Mouse (Mus musculus) lung, adult 18-20 months (tissue): Measurements from ENCODE around the gene Rcan1.
A peak's percentile ranks its signal among the peaks of the same experiment; 100 is the strongest.

Experiments
- DNase-seq, 2 experiments: peaks; one replicate each; pipeline ENCODE4 v3.0.0; 2022; ENCODE audit warnings: mixed read lengths in 2 of 2

Rcan1 gene

DNA sequence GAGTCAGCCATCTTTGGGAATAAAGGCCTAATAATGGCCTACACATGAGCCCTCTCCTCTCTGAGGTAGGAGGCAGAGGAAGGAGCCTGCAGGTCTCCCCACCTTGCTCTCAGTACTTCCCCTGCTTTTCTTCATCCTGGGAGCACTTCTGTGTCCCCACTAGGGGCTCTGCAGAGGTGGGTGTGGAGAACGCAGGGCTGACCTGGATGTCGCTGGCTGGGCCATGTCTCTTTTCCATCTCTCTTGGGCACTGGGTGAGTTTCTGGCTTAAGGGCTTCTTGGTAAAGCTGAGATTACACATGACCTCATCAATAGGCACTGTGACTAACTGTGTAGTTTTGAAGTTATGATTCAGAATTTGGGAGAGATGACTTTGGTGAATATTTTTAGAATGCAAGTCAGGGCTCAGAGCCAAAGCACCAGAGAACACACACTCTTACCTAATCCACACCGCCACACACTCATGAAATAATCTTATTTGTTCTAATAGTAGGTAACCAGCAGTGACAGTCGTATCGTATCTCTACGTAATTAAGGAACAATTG lies 72.0 kb downstream of the Rcan1 start:
- peak in 1 of 2 experiments; percentile 63 for DNase-seq

DNA sequence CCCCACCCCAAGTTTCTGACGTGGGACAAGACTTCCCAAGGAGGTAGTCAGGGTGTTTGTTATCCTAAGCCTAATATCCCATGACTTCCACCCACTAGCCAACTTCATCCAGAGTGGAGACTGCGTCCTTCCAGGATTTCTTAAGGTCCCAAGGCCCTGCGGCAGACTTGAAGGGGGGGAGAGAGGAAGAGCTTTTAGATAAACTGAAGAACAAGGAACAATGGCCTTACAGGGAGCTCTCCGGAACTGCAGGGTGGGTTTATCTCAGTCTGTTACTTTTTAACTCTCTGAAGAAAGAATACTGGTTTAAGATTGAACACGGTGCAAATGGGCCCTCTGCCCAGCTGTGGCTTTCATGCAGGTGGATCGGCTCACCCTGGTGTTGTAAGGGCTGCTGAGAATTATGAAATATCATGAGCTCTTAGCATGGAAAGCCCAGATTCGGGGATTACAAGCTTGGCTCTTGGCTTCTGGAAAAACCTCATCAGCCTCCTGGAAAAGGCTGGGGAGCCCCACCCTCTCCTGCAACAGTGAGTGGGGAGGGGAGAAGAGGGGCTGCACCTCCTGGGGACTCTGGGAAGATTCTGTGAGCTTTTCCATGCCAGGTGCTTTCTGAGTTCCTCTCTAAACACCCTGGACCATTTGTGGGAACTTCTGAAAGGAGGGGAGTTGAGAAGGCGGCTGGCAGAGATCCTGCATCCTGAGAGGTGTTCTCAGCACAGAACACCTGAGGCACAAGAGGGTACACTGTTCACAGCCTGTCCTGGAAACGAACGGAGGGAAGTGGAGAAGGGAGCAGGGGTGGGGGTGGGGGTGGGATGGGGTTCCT lies 72.7 kb downstream of the Rcan1 start:
- peak; percentile 57 to 82 for DNase-seq

DNA sequence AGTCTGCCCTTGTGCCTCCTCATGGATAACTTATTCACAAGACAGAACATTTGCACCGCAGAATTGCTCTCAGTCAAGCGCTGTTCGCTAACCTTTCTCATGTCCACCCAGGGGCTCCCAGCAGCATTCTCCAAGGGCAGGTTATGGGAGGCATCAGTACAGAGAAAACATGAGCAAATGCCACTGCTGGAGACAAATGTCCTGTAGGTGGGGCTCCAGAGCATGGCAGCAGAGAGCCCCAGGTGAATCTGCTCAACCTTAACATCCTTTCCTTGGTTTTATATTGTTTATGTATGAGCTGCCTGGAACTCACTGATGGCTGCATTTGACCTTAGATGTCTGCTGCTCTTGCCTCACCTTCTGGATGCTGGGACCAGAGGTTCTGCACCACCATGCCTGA lies 76.9 kb downstream of the Rcan1 start:
- DNase-seq = no peak

DNA sequence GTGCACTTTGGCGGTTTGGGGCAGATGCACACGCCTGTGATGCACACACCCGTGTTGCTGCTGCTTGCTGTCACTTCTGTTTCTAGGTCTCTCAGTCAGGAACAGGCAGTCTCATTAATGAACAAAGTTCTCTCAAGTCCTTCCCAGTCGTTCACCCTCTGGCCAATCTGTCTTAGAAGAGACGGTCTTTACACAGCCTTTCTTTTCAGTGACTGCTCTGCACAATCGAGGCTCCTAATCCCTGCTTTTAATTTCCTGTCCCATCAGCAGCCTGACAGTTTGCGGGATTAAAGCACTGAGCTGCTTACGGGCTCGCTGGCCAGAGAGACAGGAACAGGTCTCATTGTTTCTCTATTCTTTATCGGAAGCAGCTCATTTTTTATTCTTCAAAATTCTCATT lies 83.0 kb downstream of the Rcan1 start:
- DNase-seq = no peak

DNA sequence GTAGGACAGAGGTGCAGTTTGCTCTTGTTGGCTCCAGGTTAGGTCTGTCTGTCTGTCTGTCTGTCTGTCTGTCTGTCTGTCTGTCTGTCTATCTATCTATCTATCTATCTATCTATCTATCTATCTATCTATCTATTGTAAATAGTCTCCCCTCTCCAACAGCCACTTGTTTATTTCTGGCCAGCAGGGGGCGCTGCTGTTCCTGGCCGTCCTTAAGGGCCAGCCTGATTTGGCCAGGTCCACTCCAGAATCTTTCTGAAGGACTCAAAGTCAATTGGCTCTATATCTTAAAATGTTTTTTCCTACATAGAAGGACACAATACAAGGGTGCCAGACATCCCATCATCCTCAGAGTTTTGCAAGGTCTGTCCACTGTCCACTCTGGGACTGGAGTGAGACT lies 85.6 kb downstream of the Rcan1 start:
- peak; percentile 62 to 75 for DNase-seq

DNA sequence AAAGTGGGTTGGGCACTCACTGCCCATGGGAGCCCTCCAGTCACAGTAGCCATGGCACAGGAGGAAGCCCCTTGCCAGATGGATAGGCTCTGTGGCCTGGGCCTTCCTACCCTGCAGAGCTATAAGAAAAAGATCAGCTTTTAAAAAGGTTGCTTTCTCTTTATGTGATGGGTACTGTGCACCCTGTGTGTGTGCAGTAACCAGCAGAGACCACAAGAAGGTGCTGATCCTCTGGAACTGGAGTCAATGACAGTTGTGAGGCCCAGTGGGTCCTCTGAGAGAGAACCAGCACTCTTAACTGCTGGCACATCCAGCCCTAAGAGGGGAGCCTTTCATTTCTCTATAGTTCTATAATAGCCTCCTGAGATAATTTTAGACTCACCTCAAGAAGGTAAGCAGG lies 87.3 kb downstream of the Rcan1 start:
- no peak for DNase-seq

DNA sequence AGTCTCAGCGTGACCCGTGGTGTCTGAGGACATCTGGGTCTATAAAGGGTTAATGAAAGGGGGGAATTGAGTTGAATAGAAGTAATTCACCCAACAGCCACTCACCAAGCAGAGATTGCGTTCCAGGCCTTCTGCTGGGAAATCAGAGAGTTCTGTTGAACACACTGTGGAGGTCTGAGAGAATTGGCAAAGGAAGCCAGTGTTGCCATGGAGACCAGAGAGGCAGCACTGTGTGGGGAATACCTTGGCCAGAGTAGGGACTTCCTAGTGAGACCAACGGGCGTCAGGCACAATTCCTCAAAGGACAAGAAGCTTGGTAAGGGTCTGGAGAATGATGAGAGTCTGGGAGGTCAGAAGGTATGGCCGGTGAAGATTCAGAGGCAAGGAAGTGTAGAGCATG lies 88.2 kb downstream of the Rcan1 start:
- no peak for DNase-seq

DNA sequence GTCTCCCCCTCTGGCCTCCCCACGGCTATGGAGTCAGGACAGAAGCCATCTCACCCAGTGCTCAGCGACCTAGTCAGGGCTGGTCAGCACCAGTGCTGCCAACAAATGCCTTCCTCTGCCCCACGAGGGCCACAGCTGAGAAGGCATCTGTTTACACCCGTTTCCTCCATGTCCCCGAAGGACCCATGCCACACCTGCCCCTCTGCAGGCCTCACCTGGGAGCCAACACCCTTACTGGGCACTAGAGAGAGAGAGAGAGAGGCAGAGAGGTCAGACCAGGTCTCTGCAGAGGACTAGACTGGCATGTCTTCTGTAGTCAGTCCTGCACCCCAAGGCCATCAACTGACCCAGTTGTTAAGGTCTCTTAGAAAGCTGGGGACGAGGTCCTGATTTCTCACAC lies 89.6 kb downstream of the Rcan1 start:
- DNase-seq = no peak

DNA sequence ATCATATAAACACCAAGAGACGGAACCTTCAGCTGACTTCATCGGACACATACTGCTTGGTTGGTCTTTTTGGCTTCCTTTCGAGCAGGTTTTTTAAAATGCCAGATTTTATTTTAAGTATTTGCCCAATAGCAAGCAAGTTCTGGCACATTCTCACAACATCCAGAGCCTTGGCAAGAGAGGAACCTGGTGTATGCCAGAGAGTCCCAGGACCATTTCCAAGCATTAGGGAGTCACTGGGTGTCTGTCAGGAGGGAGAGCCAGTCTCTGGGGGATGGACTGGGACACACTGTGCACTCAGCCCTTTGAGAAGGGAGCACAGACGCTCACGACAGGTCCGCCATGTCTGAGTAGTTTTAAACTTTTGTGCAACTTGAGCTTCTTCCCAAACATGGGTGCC lies 93.7 kb downstream of the Rcan1 start:
- no peak for DNase-seq

DNA sequence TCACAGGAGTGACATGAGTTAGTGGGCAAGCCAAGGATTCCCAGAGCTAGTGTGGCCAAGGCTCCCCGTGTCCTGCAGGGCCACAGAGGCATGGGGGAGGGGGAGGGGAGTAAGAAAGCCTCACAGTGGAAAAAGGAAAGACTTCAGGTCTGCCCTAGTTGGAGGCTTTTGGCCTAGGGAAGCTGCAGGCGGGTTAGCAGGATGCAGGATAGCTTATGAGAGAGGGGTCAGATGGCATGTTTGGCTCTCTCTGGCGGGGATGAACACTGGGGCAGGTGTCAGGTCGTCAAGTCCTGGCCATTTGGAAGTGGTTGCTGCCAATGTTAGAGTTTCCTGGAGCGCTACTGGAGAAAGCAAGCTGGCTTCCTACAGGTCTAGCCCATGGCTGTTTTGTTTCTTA lies 99.0 kb downstream of the Rcan1 start:
- no peak for DNase-seq

DNA sequence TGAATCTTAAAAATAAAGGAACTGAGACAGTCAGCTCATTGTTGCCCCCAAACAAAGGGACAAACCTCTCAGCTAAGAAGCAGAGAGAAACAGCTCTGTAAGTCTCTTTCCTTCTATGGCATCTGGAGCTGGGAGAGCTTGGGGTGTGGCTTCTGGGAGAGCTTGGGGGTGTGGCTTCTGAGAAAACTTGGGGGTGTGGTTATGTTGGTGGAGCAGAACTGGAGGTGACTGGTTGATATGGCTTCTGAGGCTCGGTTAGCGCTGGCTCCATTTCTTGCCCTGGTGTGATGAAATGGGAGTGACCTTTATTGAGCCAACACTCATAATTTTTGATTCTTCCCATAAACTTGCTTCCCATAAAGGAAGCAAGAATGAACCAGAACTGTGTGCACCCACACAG lies 101.4 kb downstream of the Rcan1 start:
- DNase-seq = peak; percentile 50 to 65

DNA sequence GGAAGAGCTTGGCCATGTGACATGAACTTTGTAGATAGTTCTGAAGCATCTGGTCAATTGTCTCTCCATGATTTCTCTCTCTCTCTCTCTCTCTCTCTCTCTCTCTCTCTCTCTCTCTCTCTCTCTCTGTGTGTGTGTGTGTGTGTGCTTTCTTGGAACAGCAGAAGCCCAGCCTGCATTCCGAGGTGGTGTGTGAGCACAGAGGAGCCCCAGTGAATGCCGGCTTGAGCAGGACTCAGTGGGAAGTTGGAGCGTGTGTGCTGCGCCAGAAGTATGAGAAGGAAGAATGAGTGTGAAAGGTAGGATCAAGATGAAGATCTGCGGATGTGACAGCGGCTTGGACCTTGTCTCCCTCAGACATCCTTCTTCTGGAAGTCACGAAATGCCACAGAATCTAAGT lies 105.2 kb downstream of the Rcan1 start:
- DNase-seq = no peak

DNA sequence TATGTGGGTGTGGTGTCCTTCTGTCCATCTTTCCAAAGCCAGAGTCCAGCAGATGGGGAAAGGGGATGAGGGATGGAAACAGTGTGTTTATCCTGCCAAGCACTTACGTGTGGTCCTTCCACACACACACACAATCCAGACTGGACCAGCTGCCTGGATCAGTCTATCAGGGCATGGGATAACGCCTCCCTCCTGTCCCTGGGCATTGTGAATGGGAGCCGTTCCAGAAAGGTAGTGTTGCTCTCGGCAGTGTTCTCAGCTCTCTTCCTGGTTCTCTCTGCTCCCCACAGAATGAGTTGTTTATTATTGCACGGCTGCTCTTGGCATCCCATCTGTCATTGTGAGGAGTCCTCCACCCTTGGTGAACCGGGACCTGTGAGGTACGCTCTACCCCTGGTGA lies 110.0 kb downstream of the Rcan1 start:
- no peak for DNase-seq

DNA sequence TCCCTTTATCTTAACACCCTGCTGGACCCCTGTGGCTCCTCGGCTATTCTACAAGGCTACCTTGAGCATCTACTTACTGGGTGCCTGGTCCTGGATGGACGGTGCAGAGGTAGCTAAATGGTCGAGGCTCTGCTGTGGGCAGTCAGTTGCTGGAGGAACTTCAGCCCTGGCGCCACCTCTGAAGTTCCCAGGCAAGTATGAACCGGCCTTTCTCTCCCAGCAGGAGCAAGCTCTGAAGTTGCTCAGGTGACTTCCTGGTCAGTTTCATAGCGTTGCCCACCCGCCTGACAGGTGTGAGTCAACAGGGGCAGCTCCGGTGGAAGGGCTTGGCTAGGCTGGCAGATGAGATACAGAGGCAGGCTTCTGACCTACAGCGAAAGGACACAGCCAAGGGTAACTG lies 111.4 kb downstream of the Rcan1 start, which contains the start of gene Kcne1:
Gene Kcne1 (minus strand): TSS at position 240 of the 400 bp plus-strand sequence.
- DNase-seq = no peak

DNA sequence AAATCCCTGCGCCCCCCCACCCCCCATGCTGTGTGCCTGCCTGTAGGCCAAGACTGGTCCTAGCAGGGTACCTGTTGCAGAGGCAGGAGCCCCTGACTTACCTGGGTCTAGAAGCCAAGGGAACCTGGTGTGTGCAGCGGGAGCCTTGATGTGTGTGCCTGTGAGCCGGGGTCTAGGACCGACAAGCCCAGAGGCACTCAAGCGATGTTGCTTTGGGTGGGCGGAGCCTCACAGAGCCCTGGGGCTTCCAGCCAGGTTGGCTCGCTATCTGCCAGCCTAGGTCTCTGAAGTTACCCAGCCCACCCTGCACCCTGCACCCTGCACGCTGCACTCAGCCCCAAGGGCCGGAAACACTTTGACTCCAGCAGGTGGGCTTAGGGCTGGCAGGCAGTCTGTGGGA lies 111.9 kb downstream of the Rcan1 start:
- no peak for DNase-seq

DNA sequence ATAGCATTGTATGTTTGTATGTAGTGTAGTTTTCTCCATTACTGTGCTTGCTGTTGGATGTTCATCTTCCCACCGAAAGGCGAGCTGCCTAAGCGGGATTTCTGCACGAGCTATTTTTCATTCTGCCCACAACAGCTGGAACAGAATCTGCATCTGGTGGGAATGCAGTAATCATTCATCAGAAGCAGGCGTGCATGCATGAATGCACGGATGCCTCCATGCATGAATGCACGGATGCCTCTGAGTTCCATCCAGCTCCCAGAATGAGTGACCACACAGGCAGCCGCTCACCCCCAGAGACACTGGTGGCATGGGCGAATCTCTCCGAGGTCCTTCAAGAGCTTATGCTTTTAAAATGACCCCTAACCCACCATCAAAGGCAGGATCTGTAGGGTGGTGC lies 113.1 kb downstream of the Rcan1 start:
- no peak for DNase-seq

DNA sequence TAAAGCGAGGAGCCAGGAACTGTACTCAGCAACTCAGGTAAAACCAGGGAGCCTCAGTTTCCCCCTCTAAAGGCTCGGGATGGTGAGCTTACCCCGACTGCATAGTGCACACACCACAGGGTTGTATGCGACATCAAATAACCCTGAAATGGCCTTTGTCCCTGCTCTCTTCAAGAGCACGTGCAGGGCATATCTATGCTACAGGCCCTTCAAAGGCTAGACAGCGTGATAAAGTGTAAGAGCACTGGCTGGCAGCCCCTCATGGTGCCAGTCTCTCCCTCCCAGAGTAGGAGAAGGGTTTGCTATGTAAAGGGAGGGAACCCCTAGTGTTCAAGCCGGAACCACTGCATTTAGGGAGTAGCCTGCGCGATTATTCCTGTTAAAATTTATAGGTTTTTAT lies 113.6 kb downstream of the Rcan1 start:
- no peak for DNase-seq

DNA sequence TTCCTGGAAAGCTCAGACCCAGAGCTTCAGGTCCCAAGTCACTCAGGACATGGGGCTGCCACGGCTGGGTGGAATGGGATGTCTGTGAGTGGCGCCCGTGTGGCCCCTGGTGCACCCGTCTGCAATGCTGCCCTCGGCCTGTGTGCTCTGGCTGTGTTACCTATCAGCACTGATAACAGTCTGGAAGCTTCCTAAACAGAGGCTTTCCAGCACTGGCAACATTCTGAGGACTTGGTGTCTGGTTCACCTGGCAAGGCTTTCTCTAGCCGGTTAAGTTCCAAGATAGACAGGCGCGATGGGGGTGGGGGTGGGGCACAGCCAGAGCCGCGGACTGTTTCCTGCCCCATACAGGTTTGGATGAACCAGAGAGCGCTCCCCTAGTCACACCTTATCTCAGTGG lies 114.7 kb downstream of the Rcan1 start:
- no peak for DNase-seq

DNA sequence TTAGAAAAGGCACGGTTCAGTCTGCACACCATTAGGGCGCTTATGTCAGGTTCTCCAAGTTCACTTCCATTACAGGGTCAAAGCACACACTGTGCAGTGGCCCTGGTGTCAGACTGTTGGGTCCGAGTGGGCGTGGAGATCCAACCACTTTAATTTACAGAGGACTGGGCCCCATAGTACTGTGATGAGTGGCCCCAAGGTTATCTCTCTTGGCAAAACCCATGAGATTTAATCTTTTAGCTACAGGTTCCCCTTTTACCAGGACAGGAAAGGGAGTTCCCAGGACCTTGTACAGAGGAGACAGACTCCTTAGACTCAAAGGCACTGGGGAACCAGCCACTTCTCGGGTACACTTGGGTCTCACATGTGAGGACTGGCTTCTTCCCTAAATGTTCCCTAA lies 115.3 kb downstream of the Rcan1 start:
- DNase-seq = no peak

DNA sequence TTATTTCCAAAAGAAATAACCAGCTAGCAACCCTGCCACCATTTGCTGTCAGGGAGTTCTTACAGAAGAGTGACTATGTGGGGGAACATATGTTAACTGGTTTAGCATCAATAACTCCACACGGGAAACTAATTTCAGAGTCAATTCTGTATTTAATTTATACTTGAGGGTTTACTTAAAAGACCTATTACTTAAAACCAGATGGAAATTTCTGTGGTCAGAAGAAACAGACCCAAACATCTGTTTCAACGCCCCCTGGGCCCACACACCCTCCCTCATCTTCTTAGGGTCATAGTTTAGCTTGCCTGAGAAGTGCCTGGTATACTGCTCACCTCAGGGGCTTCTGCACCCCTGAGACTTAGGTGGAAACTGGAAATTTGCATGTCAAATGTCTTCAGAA lies 116.8 kb downstream of the Rcan1 start:
- no peak for DNase-seq

DNA sequence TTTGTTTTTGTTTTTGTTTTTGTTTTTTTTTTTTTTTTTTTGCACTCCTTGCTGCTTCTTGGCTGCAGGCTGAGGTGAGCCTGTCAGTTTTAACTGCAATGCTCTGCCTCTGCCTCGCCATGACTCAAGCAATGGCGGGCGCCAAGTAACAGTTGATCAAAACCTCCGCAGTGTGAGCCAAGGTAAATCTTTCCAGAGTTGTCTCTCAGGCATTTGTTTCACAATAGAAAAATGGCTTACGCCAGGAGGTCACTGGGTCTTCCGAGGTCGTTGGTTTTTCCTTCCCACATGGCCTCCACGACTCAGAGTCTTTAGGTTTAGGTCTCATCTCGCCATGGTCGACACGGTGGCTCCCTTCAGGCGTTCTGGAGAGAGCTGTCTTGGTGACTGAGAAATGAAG lies 117.4 kb downstream of the Rcan1 start:
- DNase-seq = no peak

DNA sequence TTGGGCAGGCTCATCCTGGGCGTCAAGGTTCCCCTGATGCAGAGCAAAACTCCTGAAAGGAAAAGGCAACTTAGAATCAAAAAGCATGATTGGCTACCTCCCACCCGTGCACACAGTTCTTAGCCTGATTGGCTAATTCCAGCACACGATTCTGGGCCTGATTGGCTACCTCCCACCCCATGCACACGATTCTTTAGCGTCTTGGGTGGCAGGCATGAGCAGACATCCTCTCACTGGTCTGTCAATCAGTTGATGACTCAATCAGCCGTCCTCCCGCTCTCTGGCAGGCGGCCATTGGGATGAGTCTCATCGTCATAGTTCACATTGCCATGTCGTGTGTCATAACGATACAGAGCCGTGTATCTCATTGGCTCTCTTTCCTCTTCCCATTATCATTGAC lies 121.7 kb downstream of the Rcan1 start:
- DNase-seq = peak in 1 of 2 experiments; percentile 17

DNA sequence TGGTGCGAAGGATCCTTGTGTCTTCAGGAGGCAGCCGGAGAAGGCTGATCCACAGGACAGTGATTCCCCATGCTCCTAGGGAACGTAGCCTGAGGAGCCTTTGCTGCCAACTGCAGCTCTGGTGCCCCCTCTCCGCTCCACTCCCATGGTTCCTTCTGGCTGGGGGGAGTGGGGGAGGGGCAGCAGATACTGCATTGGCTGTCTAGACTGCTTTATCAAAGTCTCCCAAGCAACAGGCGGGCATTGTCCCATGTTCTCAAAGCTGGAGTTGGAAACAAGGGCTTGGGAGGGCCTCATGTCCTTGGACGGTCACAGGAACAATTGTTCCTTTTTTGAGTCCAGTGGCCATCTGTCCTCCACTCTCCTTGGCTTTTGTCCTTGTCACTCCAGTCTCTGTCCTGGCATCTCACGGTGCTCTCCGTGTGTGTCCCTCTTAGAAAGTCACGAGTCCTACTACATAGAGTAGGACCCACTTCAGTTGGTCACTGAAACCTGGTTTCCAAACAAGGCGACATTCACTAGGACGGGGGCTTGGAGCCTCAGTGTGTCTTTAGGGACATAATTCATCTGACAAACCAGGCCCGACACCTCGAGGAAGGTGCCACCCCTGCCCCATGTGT lies 124.3 kb downstream of the Rcan1 start:
- DNase-seq = no peak

DNA sequence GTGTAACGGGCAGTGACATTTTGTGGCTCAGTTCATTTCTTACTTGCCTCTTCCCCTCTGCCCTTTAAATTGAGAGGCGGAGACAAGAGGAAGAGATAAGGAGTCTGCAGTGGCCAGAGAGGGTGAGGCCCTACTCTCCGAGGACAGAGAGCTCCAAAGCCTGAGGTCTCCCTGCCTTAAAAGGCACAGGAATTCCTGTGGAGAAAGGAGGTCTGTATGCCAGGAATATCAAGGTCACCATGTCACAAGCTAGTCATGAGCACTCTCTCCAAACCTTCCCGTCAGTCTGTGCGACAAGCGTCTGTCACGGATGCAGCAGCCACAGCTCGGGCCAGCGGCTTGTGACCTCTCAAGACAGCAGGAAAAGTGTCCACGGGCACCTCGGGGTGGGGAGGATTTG lies 125.5 kb downstream of the Rcan1 start:
- peak in 1 of 2 experiments; percentile 8 for DNase-seq
